Mouse (Mus musculus) lung, postnatal 36 days (tissue): ENCODE results near the gene Spryd4.
"Not testable (repeated sequence)": the region's sequence is repeated elsewhere in the genome, so short reads cannot be mapped to it uniquely, and the experiment has no call there.

Experiments
- DNase-seq: peaks from one replicate; pipeline ENCODE4 v3.0.0; 2022; ENCODE audit warnings: mixed read lengths

The Spryd4 gene

GRCm38 (mm10) chr10:128211390-128212108 lies at the start of gene Spryd4:
Gene Spryd4, minus strand, starts transcription at chr10:128211807.
- peak; percentile 97 for DNase-seq

GRCm38 (mm10) chr10:128260376-128260775 lies 48.8 kb upstream of the Spryd4 start:
- not testable (repeated sequence) for DNase-seq

DNA sequence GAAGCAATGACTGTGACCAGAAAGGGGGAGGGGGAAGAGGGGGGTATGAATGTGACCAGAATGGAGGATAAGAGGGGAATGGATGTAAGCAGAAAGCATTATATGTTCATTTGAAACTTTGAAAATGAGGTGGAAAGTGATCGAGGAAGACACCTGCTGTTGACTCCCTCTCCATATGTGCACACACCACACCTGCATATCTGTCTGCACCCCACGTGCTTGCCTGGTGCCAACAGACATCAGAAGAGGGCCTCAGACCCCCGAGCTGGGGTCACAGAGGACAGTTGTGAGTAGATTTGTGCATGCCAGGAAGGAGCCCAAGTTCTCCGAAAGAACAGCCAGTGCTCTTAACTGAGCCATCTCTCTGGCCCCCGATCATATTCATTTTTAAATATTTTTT lies 48.3 kb upstream of the Spryd4 start:
- DNase-seq, result no peak

GRCm38 (mm10) chr10:128258953-128259352 lies 47.3 kb upstream of the Spryd4 start:
- peak; percentile 41 for DNase-seq

GRCm38 (mm10) chr10:128256328-128256727 lies 44.7 kb upstream of the Spryd4 start:
- DNase-seq, result no peak

DNA sequence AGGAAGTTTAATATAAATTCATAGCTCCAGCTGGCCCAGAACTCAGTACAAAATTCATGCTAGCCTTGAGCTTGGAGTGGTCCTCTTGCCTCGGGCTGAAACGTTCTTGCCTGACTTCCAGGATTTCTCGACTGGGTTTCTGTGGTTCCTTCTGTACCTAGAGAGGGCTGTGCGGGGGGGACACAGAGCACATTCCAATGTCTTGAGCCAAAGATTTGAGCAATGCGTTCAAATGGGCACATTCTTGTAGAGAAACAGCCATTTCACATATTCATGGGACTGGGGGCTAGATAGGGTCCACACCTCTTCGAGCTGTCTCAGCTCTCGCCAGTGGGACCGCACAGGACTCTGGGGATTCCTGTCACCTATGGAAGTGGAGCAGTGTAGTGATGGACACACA lies 44.3 kb upstream of the Spryd4 start:
- DNase-seq, result no peak

DNA sequence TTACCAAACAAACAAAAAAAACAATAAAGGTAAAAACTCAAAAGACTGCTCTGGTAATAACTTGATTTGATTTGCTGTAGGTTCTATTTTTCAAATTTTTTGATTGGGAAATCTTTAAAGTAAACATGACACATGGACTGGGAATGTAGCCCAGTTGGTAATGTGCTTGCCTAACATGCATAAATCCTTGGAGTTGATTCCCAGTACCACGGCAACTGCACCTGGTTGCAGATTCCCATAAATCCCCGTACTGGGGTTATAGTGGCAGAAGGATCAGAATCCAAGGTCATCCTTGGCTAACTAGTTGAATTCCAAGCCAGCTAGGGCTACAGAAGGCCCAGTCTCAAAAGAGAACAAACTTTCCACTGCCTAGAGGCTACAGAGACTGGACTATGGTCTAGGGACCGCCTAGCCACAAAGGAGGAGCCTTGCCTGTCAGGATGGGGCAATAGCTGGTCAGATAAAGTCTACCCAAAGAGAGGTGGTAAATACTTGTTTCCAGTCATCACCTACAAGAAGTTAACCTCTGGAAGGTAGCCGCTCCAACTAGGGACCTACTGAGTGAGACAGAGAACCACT lies 42.2 kb upstream of the Spryd4 start, which contains the start of gene Apon:
Gene Apon (plus strand): TSS at position 420 of the 579 bp plus-strand sequence.
- peak; percentile 42 for DNase-seq

DNA sequence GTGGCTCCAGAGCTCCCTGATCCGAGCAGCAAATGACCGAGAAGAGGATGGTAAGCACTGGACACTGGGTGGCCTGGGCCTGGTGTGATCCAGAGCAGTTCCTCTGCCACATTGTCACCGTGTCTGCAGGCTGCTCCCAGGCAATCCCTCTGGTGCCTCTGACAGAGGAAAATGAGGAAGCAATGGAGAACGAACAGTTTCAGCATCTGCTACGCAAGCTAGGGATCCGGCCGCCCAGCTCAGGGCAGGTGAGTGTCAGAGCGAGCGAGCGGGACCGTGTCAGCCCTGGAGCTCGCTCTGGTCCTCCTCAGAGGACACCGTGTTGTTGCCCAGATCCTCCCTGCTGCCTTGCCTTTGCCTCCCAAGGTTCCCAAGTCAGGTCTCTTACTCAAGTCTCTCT lies 39.0 kb upstream of the Spryd4 start:
- DNase-seq, result no peak

DNA sequence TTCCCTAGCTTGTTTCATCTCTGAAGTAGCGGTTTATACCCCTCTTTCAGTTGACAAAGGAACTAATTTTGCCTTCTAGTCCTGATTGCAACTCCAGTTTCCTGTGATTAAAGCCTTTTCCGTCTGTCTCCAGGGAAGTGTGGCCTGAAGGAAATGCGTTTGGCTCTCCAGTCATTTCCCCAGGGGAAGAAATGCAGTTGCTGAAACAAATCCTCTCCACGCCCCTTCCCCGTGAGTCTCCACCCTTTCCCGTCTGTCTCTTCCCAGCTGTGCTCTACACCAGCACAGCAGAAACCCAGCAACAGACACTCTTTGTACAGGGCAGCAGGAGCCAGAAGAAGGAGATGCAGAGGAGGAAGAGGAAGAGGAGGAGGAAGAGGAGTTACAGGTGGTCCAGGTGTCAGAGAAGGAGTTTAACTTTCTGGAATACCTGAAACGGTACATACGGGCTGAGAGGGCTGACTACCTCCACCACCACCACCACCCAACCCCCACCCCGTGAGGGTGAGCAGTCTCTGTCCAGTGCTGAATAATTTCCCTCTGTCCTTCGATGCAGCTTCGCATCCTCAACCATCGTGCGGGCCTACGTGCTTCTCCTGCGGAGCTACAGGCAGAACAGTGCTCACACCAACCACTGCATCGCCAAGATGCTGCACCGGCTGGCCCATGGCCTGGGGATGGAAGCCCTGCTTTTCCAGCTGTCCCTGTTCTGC lies 35.6 kb upstream of the Spryd4 start:
- peak; percentile 73 for DNase-seq

- no peak for DNase-seq
Observed at GRCm38 (mm10) chr10:128244121-128244520, 32.5 kb upstream of the Spryd4 start.

GRCm38 (mm10) chr10:128243252-128243651 lies 31.6 kb upstream of the Spryd4 start:
- no peak for DNase-seq

- DNase-seq, result no peak
Observed at GRCm38 (mm10) chr10:128240131-128240530, 28.5 kb upstream of the Spryd4 start.

- no peak for DNase-seq
Observed at GRCm38 (mm10) chr10:128239140-128239539, 27.5 kb upstream of the Spryd4 start.

GRCm38 (mm10) chr10:128237807-128238480 lies 26.3 kb upstream of the Spryd4 start:
- peak; percentile 13 for DNase-seq

DNA sequence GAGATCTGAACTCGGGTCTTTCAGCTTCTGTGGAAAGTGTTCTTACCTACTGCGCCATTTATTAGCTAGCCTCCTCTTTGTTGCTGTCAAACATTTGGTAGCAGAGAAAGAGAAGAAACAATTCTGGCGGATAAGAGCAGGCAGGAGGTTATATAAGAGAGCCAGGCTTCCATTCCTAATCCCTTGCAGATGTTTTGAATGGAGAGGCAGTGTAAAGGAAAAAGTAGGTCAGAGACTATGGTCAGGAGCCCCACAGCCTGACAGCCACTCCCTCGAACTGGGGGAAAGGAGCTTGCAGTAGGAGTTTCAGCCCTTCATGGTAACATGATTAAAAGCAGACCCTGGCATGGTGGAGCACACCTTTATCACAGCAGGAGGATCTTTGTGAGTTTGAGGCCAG lies 24.7 kb upstream of the Spryd4 start:
- no peak for DNase-seq

- peak; percentile 89 for DNase-seq
Observed at GRCm38 (mm10) chr10:128232420-128232985, 20.9 kb upstream of the Spryd4 start.

GRCm38 (mm10) chr10:128231697-128232419 lies 20.3 kb upstream of the Spryd4 start, which contains the start of gene Timeless:
Gene Timeless, plus strand, starts transcription at chr10:128232065.
- peak; percentile 85 for DNase-seq

DNA sequence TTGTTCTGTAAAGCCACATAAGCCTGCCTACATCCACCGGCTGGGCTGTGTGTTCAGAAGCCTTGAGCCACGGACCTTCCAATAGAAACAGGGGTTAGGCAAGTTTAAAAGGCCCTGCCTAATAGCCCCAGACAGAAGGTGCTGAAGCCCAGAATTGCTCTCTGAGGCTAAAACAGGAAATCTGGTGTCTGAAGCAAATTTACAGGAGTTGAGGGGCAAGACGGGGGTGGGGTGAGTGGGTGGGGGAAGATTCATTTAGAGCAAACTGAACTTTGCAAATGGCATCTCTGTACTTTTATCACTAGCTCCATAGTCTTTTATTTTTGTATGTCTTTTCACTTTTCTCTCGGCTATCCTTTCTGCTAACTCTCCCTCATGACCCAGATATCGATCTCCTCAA lies 19.5 kb upstream of the Spryd4 start:
- no peak for DNase-seq

- DNase-seq, result no peak
Observed at GRCm38 (mm10) chr10:128230582-128230981, 19.0 kb upstream of the Spryd4 start.

DNA sequence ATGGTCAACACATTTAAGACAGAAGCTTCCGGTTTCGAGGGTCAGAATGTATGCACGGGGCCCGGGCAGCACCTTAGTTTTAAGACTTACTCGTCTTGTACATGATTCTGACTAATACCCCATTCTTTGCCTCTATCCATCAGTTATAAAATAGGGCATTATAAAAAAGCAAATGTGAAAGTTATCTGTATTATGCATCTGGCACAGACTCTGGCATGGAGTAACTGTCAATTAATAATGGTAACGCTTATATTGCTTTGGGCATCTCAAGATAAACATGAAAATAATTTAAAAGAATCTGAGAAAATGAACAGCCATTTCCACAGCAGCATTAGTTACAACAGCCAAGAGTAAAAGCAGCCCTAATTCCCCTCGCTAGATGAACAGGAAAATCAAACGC lies 16.4 kb upstream of the Spryd4 start:
- DNase-seq, result no peak

- DNase-seq, result no peak
Observed at GRCm38 (mm10) chr10:128227592-128227991, 16.0 kb upstream of the Spryd4 start.

- no peak for DNase-seq
Observed at GRCm38 (mm10) chr10:128225538-128225937, 13.9 kb upstream of the Spryd4 start, which contains the start of gene Mip. Gene Mip, plus strand, starts transcription at chr10:128225838.
